Mouse (Mus musculus): ENCODE results near the gene Zgrf1. TPM values are rescaled to one million over a fixed set of nuclear protein-coding genes. Genes with fewer than 3 reads are reported as not detected.

Gene Zgrf1
- polyA plus RNA-seq, 1 experiment from 2014 or later = 1.6 TPM

DNA sequence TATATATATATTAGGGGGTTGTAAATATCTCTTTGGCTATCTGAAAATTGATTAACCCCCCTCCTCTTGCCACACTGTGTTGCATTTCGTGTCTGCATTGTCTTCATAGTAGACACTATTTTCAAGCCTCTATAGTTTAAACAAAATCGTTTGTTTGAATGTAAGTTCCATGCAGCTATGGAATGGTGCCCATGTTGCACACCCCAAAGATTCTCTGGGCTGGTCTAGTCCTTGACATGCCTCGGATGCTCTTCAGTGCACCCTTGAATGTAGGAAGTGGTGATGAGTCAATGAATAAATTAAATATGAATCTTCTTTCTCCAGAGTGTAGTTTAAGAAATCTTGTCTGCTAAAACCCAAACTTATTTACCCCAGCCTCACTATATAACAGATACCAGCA, 73.2 kb downstream of the Zgrf1 start:
- H3K27ac ChIP-seq = no peak overlapping the region
- H3K4me3 ChIP-seq (ENCODE audit: inconsistent target) = no peak overlapping the region
- WGBS (ENCODE audit: missing documents) = 11% methylated on average over 3 of the region's 3 CpGs
- H3K79me2 ChIP-seq (ENCODE audit: inconsistent target) = no peaks in the 10 kb centered on the region
- no peaks in the 10 kb centered on the region for H3K36me3 ChIP-seq (ENCODE audit: inconsistent target)

DNA sequence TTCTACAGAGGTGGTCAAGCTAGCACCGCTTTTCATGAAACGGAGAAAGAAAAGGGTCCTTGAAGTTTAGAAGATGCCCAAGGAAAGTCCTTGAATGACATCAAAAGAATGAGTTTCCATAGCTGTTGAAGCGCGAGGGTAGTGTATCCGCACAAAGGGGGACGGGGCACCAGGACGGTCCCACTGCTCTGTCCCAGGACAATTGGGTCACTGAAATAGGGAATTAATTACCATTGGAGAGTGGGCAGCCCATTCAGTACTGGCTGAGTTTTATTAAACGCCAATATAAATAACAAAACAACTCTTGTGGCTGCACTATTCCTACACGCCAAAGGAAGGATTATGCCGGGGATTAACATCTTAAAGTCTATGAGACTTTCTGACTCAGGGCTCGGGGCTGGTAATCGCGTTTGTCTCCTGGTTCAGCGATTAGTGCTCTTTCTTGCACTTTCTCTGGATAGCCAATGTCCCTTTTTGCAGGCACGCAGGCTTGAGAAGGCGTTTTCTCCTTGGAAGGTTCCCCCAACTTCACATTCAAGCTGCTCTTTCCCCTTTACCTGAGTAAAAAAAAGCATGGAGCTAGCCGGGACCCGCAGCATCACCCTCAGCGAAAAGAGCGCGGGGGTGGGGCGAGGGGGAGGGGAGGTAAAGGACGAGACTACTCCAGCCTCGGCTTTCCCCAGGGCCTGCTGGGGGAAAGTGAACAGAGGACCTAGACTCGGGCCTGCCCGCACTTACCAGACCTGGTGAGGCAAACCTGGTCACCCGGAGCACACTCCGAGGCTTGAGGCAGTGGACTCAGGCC, 74.1 kb downstream of the Zgrf1 start:
- Histone ChIP-seq H3K79me2 (ENCODE audit: inconsistent target) (no peaks in the 10 kb centered on the region), H3K36me3 (ENCODE audit: inconsistent target) (no peaks in the 10 kb centered on the region), H3K4me3 (ENCODE audit: inconsistent target) (no peak overlapping the region), H3K27ac (no peak overlapping the region)
- WGBS (ENCODE audit: missing documents) = 12% methylated on average over 28 of the region's 28 CpGs

DNA sequence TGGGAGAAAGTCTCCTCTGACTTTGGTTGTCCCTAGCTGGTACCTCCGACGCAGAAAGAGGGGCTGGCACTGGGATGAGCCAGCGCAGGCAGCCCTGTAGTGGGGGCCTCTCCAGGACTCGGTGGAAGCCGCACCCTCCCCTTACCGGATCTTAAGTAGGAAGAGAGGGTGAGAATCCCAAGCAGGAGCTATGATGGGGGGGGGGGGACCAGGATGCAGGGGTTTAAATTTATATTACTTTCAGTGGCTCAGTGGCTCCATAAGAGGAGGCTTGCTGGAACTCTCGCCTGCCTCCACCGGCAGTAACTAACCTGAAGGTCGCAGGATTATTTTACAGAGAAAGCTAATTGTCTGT, 74.6 kb downstream of the Zgrf1 start:
- Histone ChIP-seq H3K79me2 (ENCODE audit: inconsistent target) (no peaks in the 10 kb centered on the region), H3K27ac (no peak overlapping the region), H3K4me3 (ENCODE audit: inconsistent target) (no peak overlapping the region), H3K36me3 (ENCODE audit: inconsistent target) (no peaks in the 10 kb centered on the region)
- 8% methylated on average over 9 of the region's 9 CpGs for WGBS (ENCODE audit: missing documents)

DNA sequence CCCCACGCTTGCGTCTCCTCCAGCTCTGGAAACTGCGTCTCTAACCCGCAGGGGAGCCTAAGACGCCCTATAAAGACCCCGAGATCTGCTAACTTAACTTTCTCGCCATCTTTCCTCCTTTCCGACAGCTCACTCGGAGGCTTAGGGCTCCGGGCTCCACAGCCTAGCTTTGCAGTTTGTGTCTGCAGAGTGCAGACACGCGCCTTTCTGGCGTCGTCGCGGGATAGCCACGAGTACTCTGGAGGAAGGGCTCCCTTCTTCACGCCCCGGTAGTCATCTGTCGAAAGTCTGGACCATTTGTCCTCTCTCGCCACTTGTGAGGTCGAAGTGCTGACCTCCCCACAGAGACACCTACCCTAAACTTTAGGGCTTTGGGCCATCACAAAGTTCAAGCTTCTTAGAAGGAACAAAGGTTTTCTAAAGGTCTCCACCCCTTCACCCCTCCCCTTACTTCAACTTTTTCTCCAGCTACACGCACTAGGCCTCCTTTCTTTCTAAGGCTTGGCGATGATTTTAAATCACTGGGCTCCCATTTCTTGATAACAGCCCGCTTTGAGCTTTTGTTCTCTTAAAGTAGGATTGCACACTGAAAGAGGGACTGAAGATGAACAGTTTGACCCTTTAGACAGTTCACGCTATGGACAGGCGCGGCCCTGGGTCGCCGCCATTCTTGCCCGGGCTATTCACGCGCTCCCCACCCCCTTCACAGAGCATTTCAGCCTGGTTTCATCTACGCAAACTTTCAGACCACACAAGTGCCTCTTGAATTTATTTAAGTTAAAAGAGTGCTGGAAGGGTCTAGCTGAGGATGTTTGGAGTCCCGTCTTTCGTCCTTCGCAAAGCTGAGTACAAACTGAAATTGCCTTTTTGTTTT, 75.3 kb downstream of the Zgrf1 start:
- Histone ChIP-seq H3K36me3 (ENCODE audit: inconsistent target) (no peaks in the 10 kb centered on the region), H3K4me3 (ENCODE audit: inconsistent target) (no peak overlapping the region), H3K79me2 (ENCODE audit: inconsistent target) (no peaks in the 10 kb centered on the region), H3K27ac (no peak overlapping the region)
- 14% methylated on average over 36 of the region's 37 CpGs for WGBS (ENCODE audit: missing documents)

DNA sequence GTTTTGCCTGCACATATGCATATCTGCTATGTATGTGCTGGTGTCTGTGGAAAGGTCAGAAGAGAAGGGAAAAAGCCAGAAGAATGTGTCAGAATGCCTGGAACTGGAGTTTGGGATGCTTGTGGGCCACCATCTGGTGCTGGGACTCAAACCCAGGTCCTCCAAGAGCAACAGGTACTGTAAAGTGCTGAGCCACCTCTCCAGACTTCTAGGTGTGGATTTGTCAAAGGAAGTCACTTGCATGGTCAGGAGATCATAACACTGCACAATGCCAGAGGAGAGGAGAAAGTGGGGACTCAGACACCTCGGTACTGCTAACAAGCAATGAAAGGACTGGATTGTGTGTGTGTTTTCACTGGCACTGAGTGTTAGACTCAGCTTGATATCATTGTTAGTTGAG, 76.9 kb downstream of the Zgrf1 start:
- Histone ChIP-seq H3K4me3 (ENCODE audit: inconsistent target) (no peak overlapping the region), H3K27ac (no peak overlapping the region), H3K36me3 (ENCODE audit: inconsistent target) (no peaks in the 10 kb centered on the region), H3K79me2 (ENCODE audit: inconsistent target) (no peaks in the 10 kb centered on the region)
- 14% methylated on average over 1 of the region's 1 CpGs for WGBS (ENCODE audit: missing documents)

DNA sequence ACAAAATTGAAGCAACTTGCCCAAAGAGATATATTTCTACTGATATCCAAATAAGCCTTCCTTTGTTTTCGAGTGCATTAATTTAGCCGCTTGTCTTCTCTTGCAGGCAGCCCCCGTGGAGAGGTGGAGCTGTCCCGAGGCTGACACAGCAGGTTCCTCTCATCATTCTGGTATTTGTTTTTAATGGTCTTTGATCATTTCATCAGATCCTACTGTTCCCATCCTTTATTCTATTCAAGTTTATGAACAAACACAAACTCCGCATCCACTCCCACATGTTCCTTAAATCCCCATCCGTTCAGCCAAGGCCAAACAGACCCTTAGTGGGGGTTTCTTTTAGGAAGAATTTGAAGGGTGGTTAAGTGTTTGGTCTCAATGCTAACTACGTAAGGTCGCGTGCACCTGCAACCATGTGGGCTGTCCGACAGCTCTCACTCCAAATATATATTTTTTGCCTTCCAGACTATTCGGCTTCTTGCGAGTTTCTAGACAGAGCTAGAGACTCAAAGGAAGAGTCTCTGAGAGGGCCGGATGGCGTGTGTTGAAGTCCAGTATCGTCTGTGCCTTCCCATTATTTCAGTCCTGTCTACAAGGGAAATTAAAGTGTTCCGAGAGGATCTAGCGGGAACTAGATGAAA, 77.6 kb downstream of the Zgrf1 start:
- H3K36me3 ChIP-seq (ENCODE audit: inconsistent target) = no peaks in the 10 kb centered on the region
- H3K27ac ChIP-seq = no peak overlapping the region
- 16% methylated on average over 17 of the region's 17 CpGs for WGBS (ENCODE audit: missing documents)
- H3K4me3 ChIP-seq (ENCODE audit: inconsistent target) = no peak overlapping the region
- H3K79me2 ChIP-seq (ENCODE audit: inconsistent target) = no peaks in the 10 kb centered on the region

DNA sequence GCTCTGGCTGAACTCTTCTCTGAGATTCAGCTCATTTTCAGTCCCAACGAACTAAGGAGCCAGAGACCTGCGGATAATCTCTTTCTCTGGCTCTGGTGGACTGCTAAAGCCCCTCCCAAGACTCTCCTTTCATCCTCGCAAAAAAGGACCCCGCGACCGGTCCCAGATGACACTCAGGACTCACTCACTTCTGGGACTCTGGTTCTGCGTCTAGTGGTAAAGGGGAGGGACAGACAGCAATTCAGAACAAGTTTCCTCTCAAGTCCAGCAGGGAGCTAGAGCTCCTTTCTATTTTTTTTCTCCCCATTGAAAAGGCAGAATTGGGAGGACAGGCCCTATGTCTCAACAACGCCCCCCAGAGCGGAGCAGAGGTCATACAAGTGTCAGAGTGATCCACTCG, 78.3 kb downstream of the Zgrf1 start:
- H3K36me3 ChIP-seq (ENCODE audit: inconsistent target) = no peaks in the 10 kb centered on the region
- no peaks in the 10 kb centered on the region for H3K79me2 ChIP-seq (ENCODE audit: inconsistent target)
- H3K27ac ChIP-seq = no peak overlapping the region
- WGBS (ENCODE audit: missing documents) = 3% methylated on average over 10 of the region's 10 CpGs
- no peak overlapping the region for H3K4me3 ChIP-seq (ENCODE audit: inconsistent target)

DNA sequence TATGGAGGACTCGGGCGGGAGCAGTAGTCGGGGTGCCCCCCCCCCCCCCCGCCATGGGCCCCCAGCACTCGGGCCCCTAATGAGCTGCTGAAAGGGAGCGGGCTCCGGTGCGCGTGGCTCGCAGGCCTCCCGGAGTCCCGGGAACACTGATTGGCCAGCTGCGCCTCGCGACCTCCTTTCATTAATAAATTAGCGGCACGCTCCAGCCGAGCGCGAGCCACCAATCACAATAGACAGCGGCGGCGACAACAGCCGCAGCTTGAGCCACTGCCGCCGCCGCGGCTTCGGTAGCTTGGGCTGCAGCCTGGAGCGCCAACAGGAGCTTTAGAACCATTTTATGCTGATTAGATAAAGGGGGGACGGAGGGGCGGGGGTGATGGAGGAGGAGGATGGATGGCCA, 79.2 kb downstream of the Zgrf1 start:
- no peak overlapping the region; the same call in 1 of the 2 replicates for H3K4me3 ChIP-seq (ENCODE audit: inconsistent target)
- H3K27ac ChIP-seq = no peak overlapping the region
- H3K36me3 ChIP-seq (ENCODE audit: inconsistent target) = no peaks in the 10 kb centered on the region
- WGBS (ENCODE audit: missing documents) = under 1% methylated on average over 31 of the region's 32 CpGs
- no peaks in the 10 kb centered on the region for H3K79me2 ChIP-seq (ENCODE audit: inconsistent target)

DNA sequence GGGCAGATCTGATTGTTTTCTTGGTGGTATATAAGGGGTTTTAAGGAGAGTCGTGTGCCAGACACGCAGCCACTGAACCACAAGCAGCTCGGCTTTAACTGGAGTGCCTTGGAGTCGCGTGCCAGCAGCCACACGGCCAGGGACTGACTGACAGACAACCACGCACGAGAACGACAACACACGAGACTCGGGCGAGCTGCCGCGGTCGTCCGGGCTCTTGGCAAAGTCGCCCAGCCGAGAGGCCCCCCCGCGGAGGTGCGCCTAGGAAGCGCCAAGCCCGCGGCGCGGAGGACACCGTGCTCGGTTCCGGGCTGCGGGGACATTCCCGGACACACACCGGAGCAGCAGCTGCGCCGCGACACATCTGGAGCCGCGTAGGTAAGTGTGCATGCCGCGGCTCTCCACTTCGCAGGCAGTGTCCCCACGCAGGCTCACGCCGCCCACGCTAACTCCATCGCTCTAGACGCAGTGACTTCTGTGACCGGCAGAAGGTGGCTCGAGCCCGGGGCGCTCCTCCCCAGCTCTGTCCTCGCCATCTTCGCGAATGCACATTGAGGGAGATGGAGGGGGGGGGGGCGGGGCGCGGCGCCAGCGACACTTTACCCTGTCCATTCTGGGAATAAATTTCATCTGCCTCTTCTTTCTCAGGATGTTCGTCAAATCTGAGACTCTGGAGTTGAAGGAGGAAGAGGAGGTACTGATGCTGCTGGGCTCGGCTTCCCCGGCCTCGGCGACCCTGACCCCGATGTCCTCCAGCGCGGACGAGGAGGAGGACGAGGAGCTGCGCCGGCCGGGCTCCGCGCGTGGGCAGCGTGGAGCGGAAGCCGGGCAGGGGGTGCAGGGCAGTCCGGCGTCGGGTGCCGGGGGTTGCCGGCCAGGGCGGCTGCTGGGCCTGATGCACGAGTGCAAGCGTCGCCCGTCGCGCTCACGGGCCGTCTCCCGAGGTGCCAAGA, 80.1 kb downstream of the Zgrf1 start, which contains the start of gene Neurog2:
TSS of gene Neurog2 (plus strand) at position 56 of the 953 bp plus-strand sequence.
- 2% methylated on average over 79 of the region's 92 CpGs for WGBS (ENCODE audit: missing documents)
- no peak within 1 kb of the TSS for H3K27ac ChIP-seq
- H3K79me2 ChIP-seq (ENCODE audit: inconsistent target) = no peaks in the 10 kb centered on the region
- H3K36me3 ChIP-seq (ENCODE audit: inconsistent target) = no peaks in the 10 kb centered on the region
- H3K4me3 ChIP-seq (ENCODE audit: inconsistent target) = no peak within 1 kb of the TSS; the same call in 1 of the 2 replicates

DNA sequence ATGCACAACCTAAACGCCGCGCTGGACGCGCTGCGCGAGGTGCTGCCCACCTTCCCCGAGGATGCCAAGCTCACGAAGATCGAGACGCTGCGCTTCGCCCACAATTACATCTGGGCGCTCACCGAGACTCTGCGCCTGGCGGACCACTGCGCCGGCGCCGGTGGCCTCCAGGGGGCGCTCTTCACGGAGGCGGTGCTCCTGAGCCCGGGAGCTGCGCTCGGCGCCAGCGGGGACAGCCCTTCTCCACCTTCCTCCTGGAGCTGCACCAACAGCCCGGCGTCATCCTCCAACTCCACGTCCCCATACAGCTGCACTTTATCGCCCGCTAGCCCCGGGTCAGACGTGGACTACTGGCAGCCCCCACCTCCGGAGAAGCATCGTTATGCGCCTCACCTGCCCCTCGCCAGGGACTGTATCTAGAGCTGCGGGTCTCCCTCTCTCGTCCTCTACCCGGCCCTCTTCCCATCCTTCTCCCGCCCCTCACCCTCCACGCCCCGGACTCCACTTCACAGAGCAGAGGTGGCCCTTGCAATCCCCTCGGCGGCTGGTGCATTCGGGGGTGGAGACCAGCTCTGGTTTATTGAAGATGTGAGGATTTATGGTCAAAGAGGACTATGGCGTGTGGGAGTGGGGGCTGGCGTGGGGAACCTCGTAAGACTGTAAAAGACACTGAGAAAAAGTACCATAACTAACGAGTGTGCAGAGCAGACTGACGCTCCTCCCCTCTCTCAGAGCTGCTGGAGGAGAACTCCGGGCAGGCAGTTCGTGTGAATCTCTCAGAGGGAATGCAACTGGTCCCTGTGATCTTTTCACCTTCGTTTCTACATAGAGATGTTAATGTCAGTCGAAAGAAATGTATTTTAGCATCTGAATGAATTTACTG, 81.1 kb downstream of the Zgrf1 start:
- Histone ChIP-seq H3K36me3 (ENCODE audit: inconsistent target) (no peaks in the 10 kb centered on the region), H3K79me2 (ENCODE audit: inconsistent target) (no peaks in the 10 kb centered on the region), H3K27ac (no peak overlapping the region), H3K4me3 (ENCODE audit: inconsistent target) (no peak overlapping the region)
- WGBS (ENCODE audit: missing documents) = 2% methylated on average over 58 of the region's 58 CpGs

DNA sequence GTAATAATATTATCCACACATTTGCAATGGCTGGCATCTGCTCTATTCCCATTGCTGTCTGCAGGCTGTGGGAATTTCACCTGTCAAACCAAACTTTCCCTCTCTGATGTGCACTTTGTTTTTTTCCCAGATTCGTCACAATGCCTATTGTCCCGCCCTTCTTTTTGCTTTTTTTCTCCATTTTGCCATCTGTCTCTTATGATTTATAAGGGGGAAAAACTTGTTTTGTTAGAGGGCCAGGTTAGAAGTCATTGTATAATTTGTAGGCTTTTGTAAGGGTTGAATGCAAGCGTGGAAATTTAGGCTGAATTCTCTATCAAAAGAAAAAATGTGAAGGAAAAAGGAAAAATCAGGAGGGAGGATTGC, 81.7 kb downstream of the Zgrf1 start:
- Histone ChIP-seq H3K79me2 (ENCODE audit: inconsistent target) (no peaks in the 10 kb centered on the region), H3K36me3 (ENCODE audit: inconsistent target) (no peaks in the 10 kb centered on the region), H3K27ac (no peak overlapping the region), H3K4me3 (ENCODE audit: inconsistent target) (no peak overlapping the region)
- 8% methylated on average over 3 of the region's 3 CpGs for WGBS (ENCODE audit: missing documents)

DNA sequence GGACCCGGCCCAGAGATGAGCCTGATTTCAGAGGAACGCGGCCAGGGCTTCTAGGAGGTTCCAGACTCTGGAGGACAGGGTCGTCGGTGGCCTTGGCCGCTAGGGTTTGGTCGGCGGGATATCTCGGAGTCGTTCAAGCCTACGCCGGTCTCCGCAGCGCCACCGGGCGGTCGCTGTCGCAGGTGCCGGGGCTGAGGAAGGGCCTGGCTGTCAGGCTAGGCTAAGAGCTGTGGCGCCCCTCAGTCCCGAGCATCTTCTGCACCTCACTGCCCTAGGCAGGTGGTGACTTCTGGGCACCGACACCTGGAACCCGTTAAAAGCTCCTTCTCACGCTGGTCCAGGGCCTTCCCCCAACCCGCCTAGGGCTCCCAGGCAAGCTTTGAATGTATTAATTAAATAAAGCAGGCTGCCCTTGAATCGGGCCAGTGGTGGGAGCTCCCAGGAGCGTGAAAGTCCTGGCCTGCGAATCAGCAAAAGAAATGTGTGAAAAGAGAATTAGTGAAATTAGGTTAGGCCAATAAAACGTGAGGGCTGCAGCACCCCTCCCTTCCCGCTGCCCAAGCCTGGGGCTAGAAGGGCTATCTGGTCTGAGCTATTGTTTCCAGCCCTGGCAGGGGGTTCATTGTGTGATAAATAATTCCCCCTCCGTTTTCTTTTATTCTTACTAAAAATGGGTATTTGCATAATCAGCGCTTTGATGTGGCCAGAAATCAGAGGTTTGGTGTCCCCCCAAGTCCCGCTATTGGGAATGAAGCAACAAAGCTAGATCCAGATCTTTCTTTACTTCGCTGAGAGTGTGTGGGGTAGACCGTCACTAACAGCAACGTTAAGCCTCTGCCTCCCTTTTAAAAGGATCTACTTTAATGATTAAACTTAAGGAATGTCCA, 86.8 kb downstream of the Zgrf1 start:
- Histone ChIP-seq H3K4me3 (ENCODE audit: inconsistent target) (no peak overlapping the region), H3K36me3 (ENCODE audit: inconsistent target) (no peaks in the 10 kb centered on the region), H3K79me2 (ENCODE audit: inconsistent target) (no peaks in the 10 kb centered on the region), H3K27ac (no peak overlapping the region)
- 5% methylated on average over 35 of the region's 36 CpGs for WGBS (ENCODE audit: missing documents)

Measured in macrophage (primary cell).